Mouse (Mus musculus) midbrain, embryonic 14.5 days (tissue): Measurements from ENCODE around the gene Nrros. TPM values are rescaled to one million over a fixed set of nuclear protein-coding genes. Genes with fewer than 3 reads are reported as not detected.

Experiments
- ATAC-seq: fragments of 200-750 bp; cut with Nextera tagmentation; 2 replicates; pipeline ENCODE4 v1.8.0; 2017; ENCODE audit warnings: moderate number of reproducible peaks, moderate library complexity; ENCODE audit not compliant: low FRiP score, low TSS enrichment
- DNase-seq: peaks from one replicate; pipeline ENCODE4 v3.0.0-alpha.2; 2015
- H3K27ac ChIP-seq: fragments of 300-500 bp; sonication (generic); replicated peaks from 2 replicates; pipeline ENCODE4 v1.5.1; 2014; ENCODE audit warnings: mild to moderate bottlenecking, low read depth, low read length, moderate library complexity
- H3K27me3 ChIP-seq: fragments of 300-500 bp; sonication (generic); 2 replicates; pipeline ENCODE4 v1.6.1; 2014; ENCODE audit warnings: low read length, control low read depth, mixed read lengths; ENCODE audit not compliant: control insufficient read depth, insufficient read depth
- H3K36me3 ChIP-seq: fragments of 300-500 bp; sonication (generic); 2 replicates; pipeline ENCODE4 v1.6.1; 2014; ENCODE audit warnings: low read length, control low read depth; ENCODE audit not compliant: control insufficient read depth, insufficient read depth
- H3K4me1 ChIP-seq: fragments of 300-500 bp; sonication (generic); 2 replicates; pipeline ENCODE4 v1.6.1; 2014; ENCODE audit warnings: mild to moderate bottlenecking, antibody characterized with exemption, low read length, control low read depth; ENCODE audit not compliant: control insufficient read depth, insufficient read depth
- H3K4me2 ChIP-seq: fragments of 300-500 bp; sonication (generic); 2 replicates; pipeline ENCODE4 v1.6.1; 2014; ENCODE audit warnings: mild to moderate bottlenecking, low read length, moderate library complexity
- H3K4me3 ChIP-seq: fragments of 300-500 bp; sonication (generic); replicated peaks from 2 replicates; pipeline ENCODE4 v1.5.1; 2014; ENCODE audit warnings: low read depth, low read length
- H3K9ac ChIP-seq: fragments of 300-500 bp; sonication (generic); replicated peaks from 2 replicates; pipeline ENCODE4 v1.6.1; 2014; ENCODE audit warnings: mild to moderate bottlenecking, low read length, moderate library complexity
- H3K9me3 ChIP-seq: fragments of 300-500 bp; sonication (generic); 2 replicates; pipeline ENCODE4 v1.6.1; 2016; ENCODE audit warnings: low read length, control low read depth, mixed read lengths; ENCODE audit not compliant: control insufficient read depth
- WGBS: fragments of 180-500 bp; shearing (Covaris S2); extraction: QIAGEN DNeasy Blood & Tissue Kit; methylation state at CpG from one replicate; pipeline ENCODE4 v1.1.7; 2014; 5-methylcytosine and 5-hydroxymethylcytosine counted together
- polyA plus RNA-seq: library from polyadenylated mRNA; unstranded; fragments of >200 nt; fragmentation: Nextera tagmentation; extraction: Ambion mirVana; gene quantifications from 2 replicates; pipeline ENCODE4 v1.2.1, GENCODE M21; 2014

Nrros gene
- polyA plus RNA-seq, result 3.4 and 8.7 TPM in 2 replicates

DNA sequence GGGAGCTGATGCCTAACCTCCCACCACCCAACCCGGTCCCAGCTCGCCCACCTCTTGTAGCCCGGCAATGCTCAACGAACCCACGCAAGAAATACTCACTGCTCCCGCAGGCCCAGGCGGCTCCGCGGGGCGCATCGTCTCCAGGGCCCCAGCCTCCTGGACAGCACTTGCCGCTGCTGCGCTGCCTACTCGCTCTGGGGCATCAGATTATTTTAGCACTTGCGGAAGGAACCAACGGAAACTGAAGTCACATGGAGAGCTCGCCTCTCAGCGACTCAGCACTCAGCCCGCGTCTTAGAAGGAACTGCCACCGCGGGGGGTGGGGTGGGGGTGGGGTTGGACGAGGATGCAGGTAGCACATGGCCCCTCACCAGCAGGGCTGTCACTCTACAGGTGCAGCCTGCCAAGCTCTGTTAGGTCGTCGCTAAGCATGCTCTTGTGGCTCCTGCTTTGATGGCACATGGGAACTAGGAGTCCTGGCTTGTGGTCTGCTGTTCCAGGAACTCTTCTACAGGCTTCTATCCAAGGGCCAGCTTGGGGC lies at the start of gene Nrros:
TSS of gene Nrros (minus strand) at position 314 of the 541 bp plus-strand sequence.
- DNase-seq (peak; percentile 52), ATAC-seq (no peak)
- H3K27ac ChIP-seq, result no peak within 1 kb of the TSS
- no peak within 1 kb of the TSS; the same call in 1 of the 2 replicates for H3K9ac ChIP-seq
- H3K4me3 ChIP-seq, result peak within 1 kb of the TSS; percentile 31
- peaks cover 6% of the 10 kb centered on the region; the same call in 1 of the 2 replicates for H3K4me1 ChIP-seq
- no peaks in the 10 kb centered on the region for H3K36me3 ChIP-seq
- WGBS, result 3% methylated on average over 25 of the region's 25 CpGs
- peak within 1 kb of the TSS; percentile 63 for H3K4me2 ChIP-seq
- H3K9me3 ChIP-seq, result no peaks in the 10 kb centered on the region
- peaks cover 8% of the 10 kb centered on the region; the same call in 1 of the 2 replicates for H3K27me3 ChIP-seq

GRCm38 (mm10) chr16:32214804-32215576 lies 49.6 kb upstream of the Nrros start:
- H3K4me3 ChIP-seq, result no peak overlapping the region
- ATAC-seq (no peak), DNase-seq (no peak)
- H3K36me3 ChIP-seq, result no peaks in the 10 kb centered on the region
- no peaks in the 10 kb centered on the region for H3K4me1 ChIP-seq
- no peak overlapping the region for H3K27ac ChIP-seq
- WGBS, result 81% methylated on average over 17 of the region's 17 CpGs
- no peaks in the 10 kb centered on the region for H3K27me3 ChIP-seq
- H3K4me2 ChIP-seq, result no peak overlapping the region
- H3K9me3 ChIP-seq, result no peaks in the 10 kb centered on the region
- H3K9ac ChIP-seq, result no peak overlapping the region

DNA sequence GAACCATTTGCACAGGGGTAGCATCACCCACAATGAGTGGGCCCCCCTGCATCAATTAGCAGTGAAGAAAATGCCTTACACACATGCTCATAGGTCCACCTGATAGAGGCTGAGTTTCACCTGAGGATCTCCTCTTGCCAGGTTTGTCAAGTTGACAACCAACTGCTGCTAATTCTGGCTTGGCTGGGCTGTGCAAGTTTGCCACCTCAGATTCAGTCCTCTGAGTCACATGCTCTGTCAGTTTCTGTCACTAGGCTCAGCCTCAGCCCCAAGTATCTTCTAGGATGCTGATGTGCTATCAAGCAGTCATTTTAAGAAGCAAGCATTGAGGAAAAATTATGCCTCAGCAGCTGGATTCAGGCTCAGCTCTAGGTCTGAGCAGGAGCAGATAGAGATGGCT lies 48.8 kb upstream of the Nrros start:
- no peak for DNase-seq
- no peak overlapping the region for H3K9ac ChIP-seq
- H3K4me1 ChIP-seq, result no peaks in the 10 kb centered on the region
- H3K27me3 ChIP-seq, result no peaks in the 10 kb centered on the region
- H3K4me3 ChIP-seq, result no peak overlapping the region
- H3K27ac ChIP-seq, result no peak overlapping the region
- H3K4me2 ChIP-seq, result no peak overlapping the region
- no peak for ATAC-seq
- no peaks in the 10 kb centered on the region for H3K36me3 ChIP-seq
- H3K9me3 ChIP-seq, result no peaks in the 10 kb centered on the region

- ATAC-seq (no peak), DNase-seq (no peak)
- 60% methylated on average over 3 of the region's 3 CpGs for WGBS
- H3K9ac ChIP-seq, result no peak overlapping the region
- no peaks in the 10 kb centered on the region for H3K27me3 ChIP-seq
- H3K4me1 ChIP-seq, result no peaks in the 10 kb centered on the region
- H3K36me3 ChIP-seq, result no peaks in the 10 kb centered on the region
- no peak overlapping the region for H3K4me2 ChIP-seq
- H3K27ac ChIP-seq, result no peak overlapping the region
- no peak overlapping the region for H3K4me3 ChIP-seq
- no peaks in the 10 kb centered on the region for H3K9me3 ChIP-seq
Observed at GRCm38 (mm10) chr16:32204902-32205301, 39.5 kb upstream of the Nrros start.

DNA sequence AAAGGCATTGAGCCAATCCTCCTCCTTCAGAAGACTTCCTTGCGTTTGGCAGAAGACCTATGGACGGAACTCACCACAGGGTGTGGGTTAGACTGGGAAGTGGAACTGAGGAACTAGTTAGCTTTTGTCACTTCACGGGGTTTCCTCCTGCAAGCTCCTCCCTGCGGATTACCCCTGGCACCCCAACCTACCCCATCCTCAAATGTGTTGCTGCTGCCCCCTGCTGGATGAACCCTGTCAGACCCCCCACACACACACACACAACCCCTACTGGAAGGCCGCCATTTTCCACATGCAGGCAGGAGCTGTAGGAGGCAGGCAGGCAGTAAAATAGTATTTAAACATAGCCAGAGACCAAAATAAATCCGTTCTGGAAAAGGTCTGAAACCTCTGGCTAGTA lies 37.3 kb upstream of the Nrros start:
- DNase-seq, result no peak

GRCm38 (mm10) chr16:32201004-32201325 lies 35.6 kb upstream of the Nrros start:
- Histone ChIP-seq H3K27me3 (no peaks in the 10 kb centered on the region), H3K9me3 (no peaks in the 10 kb centered on the region), H3K4me3 (no peak overlapping the region), H3K4me2 (peak overlapping the region; percentile 29), H3K9ac (no peak overlapping the region), H3K36me3 (no peaks in the 10 kb centered on the region), H3K27ac (no peak overlapping the region), H3K4me1 (no peaks in the 10 kb centered on the region)
- no peak for DNase-seq
- ATAC-seq, result no peak
- WGBS, result 49% methylated on average over 9 of the region's 9 CpGs

More for the DNA sequence above, 37.3 kb upstream of the Nrros start:
- no peaks in the 10 kb centered on the region for H3K27me3 ChIP-seq
- H3K36me3 ChIP-seq, result no peaks in the 10 kb centered on the region
- WGBS, result 77% methylated on average over 6 of the region's 6 CpGs
- no peak overlapping the region for H3K27ac ChIP-seq
- ATAC-seq, result no peak
- H3K4me2 ChIP-seq, result no peak overlapping the region
- H3K4me1 ChIP-seq, result no peaks in the 10 kb centered on the region
- no peak overlapping the region for H3K4me3 ChIP-seq
- no peak overlapping the region for H3K9ac ChIP-seq
- H3K9me3 ChIP-seq, result no peaks in the 10 kb centered on the region

DNA sequence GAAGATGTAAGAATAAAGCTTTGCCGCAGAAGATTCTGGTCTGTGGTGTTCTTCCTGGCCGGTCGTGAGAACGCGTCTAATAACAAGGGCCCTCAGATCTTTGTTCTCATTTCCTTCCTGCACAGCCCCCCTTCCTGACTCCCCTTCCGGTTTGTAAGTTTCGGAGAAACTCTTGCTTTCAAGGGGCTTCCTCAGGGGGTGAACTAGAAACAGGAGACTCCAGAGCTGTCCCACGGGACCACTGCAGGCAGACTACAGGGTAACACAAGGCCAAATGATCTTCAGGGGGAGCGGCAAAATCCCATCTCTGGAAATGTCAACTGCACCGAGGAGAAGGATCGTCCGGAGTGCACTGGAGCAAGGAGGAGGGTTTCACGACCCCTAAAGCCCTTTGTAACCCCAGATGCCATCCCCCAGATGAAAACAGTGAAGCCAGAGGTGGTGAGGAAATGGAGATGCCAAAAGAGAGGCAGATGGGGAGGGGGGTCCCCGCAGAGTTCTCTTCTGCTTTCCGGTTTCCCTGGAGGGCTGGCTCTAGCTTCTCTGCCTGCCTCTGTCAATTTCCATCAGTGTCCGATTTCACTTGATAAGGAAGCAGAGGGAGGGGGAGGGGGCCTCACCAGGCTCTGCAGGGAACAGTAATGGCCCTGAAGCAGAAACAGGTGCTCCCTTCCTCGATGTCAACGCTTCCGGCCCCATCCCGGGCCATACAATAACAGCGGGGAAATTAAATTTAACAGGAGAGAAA lies 35.0 kb upstream of the Nrros start:
- H3K27ac ChIP-seq, result peak overlapping the region; percentile 16; the same call in 1 of the 2 replicates
- ATAC-seq, result no peak

DNA sequence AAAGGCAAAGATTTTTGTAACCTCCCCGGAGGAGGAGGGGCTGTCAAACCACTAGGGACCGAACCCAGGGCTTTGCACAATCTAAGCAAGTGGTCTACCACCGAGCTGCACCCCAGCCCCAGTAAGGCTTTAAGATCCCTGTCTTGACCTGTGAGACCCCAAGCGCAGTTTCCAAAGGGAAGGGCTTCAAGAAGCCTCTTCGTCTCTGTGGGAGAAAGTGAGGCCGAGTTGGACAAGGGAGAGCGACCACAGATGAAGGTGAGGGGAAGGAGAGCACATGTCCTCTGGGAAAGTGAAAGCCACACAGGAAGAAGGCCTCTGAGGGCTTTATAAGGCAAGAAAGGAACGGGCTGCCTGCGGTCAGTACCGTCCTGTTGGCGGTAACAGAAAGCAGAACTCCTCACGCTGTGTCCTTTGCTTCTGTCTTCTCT lies 24.6 kb upstream of the Nrros start:
- H3K4me1 ChIP-seq, result no peaks in the 10 kb centered on the region
- 65% methylated on average over 12 of the region's 12 CpGs for WGBS
- H3K4me3 ChIP-seq, result no peak overlapping the region
- no peak overlapping the region for H3K4me2 ChIP-seq
- H3K27me3 ChIP-seq, result no peaks in the 10 kb centered on the region
- no peaks in the 10 kb centered on the region for H3K36me3 ChIP-seq
- no peaks in the 10 kb centered on the region for H3K9me3 ChIP-seq
- H3K27ac ChIP-seq, result no peak overlapping the region
- H3K9ac ChIP-seq, result no peak overlapping the region
- DNase-seq, result no peak
- ATAC-seq, result no peak

More for the DNA sequence above, 35.0 kb upstream of the Nrros start:
- Histone ChIP-seq H3K4me3 (no peak overlapping the region), H3K4me2 (peak overlapping the region; percentile 29), H3K9ac (no peak overlapping the region), H3K27me3 (no peaks in the 10 kb centered on the region), H3K36me3 (no peaks in the 10 kb centered on the region), H3K4me1 (no peaks in the 10 kb centered on the region), H3K9me3 (no peaks in the 10 kb centered on the region)
- 54% methylated on average over 21 of the region's 21 CpGs for WGBS
- peak; percentile 63 for DNase-seq
